Mouse (Mus musculus) telencephalon, adult 2 months (tissue): ENCODE results near the gene Vps4b.
"Not testable (repeated sequence)": the region's sequence is repeated elsewhere in the genome, so short reads cannot be mapped to it uniquely, and the experiment has no call there.

Source experiments
- DNase-seq: peaks from one replicate; pipeline ENCODE4 v3.0.0-alpha.2; 2011; ENCODE audit warnings: low read depth, low spot score

Gene Vps4b

DNA sequence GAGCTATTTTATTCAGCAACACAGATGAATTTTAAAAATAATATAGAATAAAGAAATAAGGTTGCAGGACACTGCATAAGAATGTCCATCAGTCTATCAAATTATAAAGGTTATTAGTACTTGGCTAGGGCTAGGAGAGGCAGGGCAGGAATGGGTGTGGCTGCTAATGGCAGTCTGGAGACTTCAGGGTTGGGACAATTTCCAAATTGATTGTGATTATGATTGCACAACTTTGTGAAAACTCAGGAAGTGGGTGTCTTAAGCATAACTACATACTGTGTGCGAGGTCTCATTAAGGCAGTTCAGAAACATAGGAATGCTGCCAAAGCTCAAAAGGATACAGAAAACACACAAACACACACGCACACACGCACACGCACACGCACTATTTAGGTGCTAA lies 44.5 kb downstream of the Vps4b start:
- no peak for DNase-seq

DNA sequence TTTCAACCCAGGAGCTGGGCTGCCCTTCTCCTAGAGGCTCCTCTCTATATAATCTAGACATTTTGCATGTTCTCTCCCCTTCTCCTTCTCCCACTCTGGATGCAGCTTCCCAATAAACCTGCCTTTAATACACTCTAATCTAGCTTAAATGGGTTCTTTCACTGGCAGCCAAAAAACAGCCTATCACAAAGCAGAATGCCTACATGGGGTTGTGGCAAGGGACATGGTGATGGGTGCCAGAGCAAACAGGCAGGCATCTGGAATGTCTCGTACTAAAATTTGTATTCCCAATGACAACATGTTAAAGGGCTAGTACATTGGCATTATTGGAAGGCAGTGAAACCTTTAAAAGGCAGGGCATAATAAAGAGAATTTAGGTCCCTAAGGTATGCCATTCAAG lies 45.9 kb downstream of the Vps4b start:
- no peak for DNase-seq

DNA sequence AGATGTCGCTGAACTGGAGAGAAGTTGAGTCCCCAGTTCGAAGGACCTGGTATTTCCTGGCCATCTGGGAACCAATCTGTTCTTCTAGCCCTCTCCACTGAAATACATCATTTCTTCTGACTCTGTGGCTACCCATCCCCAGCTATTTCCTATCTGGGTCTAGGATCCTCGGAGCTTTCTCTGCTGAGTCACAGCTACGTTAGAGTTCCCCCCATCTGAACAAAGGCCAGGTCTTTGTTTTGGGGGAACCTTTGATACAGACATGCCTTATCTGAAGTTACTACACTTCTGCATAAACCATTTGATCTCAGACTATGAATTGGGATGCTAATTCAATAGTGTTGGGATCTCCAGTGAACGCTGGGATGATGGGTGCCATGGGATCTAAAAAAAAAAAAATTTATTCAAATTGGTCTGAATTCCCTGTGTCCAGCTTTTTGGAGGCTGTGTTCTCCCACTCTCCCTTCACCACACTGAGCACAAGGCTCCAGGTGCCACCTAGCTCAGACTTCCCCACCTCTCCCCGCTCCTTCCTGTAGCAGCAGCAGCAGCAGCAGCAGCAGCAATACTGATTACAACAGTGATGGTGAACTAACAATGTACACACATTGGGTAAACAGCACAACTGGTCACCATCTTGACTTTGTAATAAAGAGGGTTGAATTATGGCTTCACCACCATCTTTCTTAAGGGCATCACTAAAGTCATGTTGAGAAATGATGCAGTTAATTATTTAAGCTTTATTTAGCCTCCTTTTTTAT lies 47.8 kb downstream of the Vps4b start:
- DNase-seq: no peak

DNA sequence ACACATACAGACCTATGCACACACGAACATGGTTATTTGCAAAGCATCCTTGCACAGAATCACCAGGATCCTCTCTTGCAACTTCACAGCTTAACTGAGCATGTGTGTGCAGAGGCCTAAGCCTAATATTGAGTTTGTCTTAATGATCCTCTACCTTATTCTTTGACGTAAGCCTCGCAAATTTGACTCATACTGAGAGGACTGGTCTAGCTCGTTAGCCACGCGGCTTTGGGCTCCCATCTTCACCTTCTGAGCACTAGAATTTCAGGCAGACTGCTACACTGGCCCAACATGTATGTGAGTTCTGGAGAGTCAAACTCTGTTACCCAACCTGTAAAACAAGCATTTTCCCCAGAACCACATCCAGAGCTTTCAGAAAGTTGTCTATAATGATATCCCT lies 53.5 kb downstream of the Vps4b start:
- no peak for DNase-seq

GRCm38 (mm10) chr1:106740735-106741134 lies 55.8 kb downstream of the Vps4b start:
- DNase-seq: no peak

DNA sequence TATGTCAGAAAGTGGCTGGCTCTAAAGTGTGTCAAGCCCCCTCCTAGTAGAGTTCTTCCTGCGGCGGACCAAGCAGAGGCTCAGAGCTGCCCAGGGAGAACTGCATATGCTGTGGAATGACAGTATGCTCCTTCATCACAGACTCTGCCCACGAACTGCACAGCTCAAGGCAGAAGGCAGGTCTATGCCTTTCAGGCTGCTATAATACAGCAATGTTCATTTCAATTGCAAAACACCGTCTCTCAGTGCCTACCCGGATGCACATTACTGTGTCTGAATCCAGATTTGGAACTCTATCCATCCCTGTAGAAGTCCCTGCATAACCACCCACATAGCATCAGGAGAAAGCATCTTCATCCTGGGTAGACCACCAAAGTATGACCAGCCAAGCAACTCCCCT lies 56.7 kb downstream of the Vps4b start:
- no peak for DNase-seq

- DNase-seq: no peak
These were observed 58.4 kb downstream of the Vps4b start for GRCm38 (mm10) chr1:106738092-106738491.

DNA sequence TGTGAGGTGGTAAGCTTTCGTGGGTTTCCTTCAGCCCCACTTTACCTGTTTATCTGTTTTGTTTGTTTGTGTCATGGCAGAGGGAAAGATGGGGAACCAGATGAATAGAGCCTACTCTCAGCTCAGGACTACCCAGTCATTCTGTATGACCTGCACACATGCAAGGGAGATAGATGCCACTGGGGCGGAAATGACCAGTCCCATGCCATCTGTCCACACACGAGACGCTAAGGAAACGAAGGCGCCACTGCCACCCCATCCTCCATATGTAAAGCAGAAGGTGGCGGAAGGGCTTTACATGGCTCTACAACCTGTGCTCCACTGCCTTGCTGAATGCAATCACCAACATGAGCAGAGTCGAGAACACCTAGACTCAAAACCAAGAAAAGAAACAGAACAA lies 60.3 kb downstream of the Vps4b start:
- DNase-seq: no peak

DNA sequence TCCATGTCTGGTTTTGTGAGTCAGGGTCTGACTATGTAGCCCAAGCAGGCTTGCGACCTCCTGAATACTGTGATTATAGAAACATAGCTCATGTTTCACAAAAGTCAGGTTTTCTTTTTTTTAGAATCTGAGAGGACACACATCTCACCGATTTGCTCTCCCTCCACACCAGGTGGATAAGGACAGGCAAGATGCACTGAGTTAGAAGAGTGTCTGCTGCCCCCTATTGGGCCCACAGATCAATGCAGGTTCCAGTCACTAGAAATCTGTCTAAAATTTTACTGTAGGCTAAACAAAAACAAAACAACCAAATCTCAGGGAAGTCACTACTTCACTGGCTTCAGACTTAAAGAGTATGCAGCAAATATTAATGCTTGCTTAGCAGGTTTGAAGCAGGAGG lies 60.9 kb downstream of the Vps4b start:
- no peak for DNase-seq

GRCm38 (mm10) chr1:106722061-106722460 lies 74.5 kb downstream of the Vps4b start:
- no peak for DNase-seq

- not testable (repeated sequence) for DNase-seq
These were observed 78.8 kb downstream of the Vps4b start for GRCm38 (mm10) chr1:106717736-106718135.

GRCm38 (mm10) chr1:106717071-106717601 lies 79.4 kb downstream of the Vps4b start:
- no peak for DNase-seq

DNA sequence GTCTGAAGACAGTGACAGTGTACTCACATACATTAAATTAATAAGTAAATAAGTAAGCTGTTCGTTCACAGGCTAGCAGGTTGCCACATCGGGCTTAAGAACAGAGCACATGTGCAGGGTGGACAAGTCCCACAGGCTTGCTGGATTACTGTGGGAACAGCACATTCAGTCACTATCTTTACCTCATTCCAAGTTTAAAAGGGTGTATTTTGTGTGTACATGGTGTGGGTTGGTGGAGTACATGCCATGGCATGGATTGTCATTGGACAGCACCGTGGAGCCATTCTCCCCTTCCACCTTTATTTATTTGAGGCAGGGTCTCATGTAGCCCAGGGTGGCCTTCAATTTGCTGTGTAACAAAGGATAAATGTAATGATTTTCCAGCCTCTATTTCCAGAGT lies 80.4 kb downstream of the Vps4b start:
- no peak for DNase-seq

DNA sequence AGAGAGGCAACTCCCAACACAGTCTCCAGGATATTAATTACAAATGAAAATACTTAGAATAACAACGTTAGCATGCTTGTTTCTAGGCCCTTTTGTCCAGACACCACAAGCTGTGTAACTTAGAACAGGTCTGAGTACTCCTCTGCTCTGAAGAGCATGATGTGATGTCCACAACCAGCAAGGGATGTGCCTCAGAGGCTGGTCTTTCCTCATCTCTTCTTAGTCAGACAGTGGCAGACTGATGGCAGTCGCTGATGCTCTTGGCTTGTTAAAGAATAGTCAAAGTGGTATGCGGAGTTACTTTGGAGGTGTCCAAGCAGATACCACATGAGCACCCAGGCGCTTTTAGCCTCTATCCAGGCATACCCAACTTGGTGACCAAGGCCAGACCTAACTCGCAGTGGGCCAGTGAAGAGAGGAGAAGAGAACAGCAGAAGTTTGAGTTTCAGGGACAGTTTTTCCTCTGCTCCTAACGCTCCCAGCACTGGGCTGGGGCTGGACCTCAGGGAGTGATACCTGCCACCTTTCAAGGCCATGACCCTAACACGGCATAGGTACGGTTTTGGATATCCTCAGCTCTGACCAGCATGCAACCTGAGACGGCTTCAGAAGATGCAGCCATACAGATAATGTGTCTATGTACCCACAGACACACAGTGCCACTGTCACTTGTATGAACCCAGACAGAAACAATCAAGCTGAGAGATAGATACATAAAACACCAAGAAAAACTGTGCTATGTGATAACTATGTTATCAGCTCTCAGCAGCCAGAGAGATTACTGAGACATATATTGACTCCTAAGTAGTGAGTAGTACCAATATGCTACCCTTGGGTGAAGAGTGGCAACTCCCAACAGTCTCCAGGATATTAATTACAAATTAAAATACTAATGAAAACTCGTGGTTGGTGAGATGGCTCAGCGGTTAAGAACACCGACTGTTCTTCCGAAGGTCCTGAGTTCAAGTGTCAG lies 81.1 kb downstream of the Vps4b start:
- DNase-seq: no peak

- no peak for DNase-seq
These were observed 82.0 kb downstream of the Vps4b start for GRCm38 (mm10) chr1:106714530-106714981.
